Mouse (Mus musculus) cortical plate, adult 2 months (tissue): ENCODE measurements at regions not wholly inside any gene's neighbourhood (a gene's known extent, or its start where the extent isn't known, plus 50 kb on each side); places are given as distances from the start of the nearest gene placed in this dataset.

Source experiments
- CTCF ChIP-seq: fragments of 200-500 bp; IDR thresholded peaks from 2 replicates; pipeline ENCODE4 v1.5.1; 2011; ENCODE audit warnings: mild to moderate bottlenecking, control low read depth, low read length; ENCODE audit not compliant: insufficient read depth; ENCODE audit errors: extremely low read depth
- POLR2A ChIP-seq: fragments of 200-500 bp; IDR thresholded peaks from 2 replicates; pipeline ENCODE4 v1.6.1; 2011; ENCODE audit warnings: mild to moderate bottlenecking, low read length, control low read depth; ENCODE audit not compliant: insufficient read depth; ENCODE audit errors: extremely low read depth

DNA sequence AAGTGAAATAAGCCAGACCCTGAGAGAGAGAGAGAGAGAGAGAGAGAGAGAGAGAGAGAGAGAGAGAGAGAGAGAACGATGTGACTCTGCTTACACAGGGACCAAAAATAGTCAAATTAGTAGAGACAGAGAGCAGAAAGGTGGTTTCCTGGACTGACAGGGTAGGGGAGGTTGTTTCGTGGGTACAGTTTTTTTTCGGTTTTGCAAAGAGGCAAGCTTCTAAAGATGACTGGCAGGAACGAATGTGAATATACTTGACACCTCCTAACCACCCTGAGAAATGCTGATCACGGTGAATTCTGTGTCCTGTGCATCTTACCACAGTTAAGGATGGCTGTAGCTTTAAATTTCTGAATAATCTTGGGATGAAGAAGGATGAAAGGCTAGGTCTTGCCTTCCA lies 89.7 kb downstream of the Tomm20 start:
- TF ChIP-seq CTCF (no peak), POLR2A (no peak)
